Mouse (Mus musculus): ENCODE measurements at regions not wholly inside any gene's neighbourhood (a gene's known extent, or its start where the extent isn't known, plus 50 kb on each side); places are given as distances from the start of the nearest gene placed in this dataset.

DNA sequence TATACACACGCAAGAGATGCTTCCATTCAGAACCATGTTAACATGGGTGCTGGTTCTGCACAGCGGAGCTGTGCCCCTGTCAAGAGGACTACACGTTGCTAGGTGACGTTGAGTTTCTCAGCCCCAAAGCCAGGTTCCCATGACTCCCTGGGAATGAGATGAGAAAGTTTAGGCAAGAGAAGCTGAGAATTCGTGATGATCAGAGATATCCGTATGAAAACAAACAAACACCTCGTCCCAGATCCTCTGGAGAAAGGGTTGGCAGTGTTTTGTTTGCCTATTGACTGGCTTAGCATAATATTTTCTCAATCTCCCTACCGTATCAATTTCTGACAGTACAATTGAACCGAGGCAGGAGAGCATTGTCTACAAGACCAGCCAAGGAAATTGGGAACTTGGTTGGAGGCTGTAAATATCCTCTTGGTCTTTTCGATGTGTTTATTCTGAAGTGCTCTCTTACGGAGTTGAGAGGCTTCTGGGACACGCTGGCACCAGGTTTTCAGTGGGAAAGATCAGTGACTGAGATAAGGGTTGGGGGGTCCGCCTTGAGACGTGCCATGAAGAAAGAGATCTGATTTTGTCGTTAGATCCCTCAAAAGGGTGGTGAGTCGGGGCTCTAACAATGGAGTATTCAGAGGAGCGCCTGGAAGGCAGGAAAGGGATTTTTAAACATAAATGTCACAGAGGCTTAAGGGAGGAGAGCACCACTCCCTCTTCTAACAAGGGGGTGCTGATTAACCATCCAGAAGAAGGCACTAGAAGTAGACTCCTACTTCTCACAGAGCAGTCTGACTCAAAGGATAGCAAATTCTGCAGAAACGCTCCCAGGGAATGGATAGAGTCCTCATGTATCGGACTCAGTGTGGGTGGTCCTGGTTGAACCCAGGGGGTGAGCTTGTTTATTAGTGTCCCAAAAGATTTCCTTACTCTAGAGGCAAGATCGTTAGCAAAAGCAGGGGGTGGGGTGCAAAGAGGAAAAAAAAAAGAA lies 70.5 kb upstream of the Gm45716 start:
- TF ChIP-seq POLR2A (IDR thresholded peaks at IDR 0.05; ENCODE audit: borderline replicate concordance, extremely low read depth, insufficient read depth, insufficient read length, poor library complexity, severe bottlenecking) = no peak
- TF ChIP-seq CTCF (IDR thresholded peaks at IDR 0.05; ENCODE audit: borderline replicate concordance, extremely low read depth, insufficient read depth, insufficient read length) = no peak

DNA sequence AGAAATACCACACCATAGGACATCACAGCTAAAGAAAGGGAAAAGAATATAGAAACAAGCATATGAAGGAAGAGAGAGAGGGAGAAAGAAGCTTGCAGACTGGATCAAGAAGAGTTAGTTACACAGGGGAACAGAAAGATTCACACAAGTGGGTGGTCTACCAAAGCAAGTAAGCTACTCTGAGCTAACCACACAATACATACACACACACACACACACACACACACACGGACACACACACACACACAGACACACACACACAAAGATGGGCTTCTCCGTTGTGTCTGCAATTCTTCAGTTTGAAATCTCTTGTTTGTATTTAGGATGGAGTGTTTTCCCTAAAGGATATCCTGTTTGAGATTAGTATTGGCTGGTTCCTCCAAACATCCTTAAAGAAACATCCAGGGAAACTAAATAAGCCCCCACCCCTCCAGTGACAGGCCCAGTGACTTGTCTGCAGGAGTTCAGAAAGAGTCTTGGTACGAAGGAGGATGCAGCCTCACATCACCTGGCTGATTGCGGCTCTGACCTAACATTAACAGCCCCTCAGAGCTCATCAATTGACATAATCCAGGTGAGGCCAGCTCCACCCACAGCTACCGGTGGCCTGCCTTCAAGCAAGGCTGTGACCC lies 69.7 kb upstream of the Gm45716 start:
- TF ChIP-seq CTCF (IDR thresholded peaks at IDR 0.05; ENCODE audit: borderline replicate concordance, extremely low read depth, insufficient read depth, insufficient read length) (no peak), POLR2A (IDR thresholded peaks at IDR 0.05; ENCODE audit: borderline replicate concordance, extremely low read depth, insufficient read depth, insufficient read length, poor library complexity, severe bottlenecking) (no peak)

More for the DNA sequence above, 70.5 kb upstream of the Gm45716 start:
- DNase-seq (ENCODE audit: low read depth) = no peak

GRCm38 (mm10) chr11:90121902-90122301 lies 65.6 kb upstream of the Gm45716 start:
- DNase-seq (ENCODE audit: low read depth) = no peak
- TF ChIP-seq POLR2A (IDR thresholded peaks at IDR 0.05; ENCODE audit: borderline replicate concordance, extremely low read depth, insufficient read depth, insufficient read length, poor library complexity, severe bottlenecking) (no peak), CTCF (IDR thresholded peaks at IDR 0.05; ENCODE audit: borderline replicate concordance, extremely low read depth, insufficient read depth, insufficient read length) (no peak)

More for the DNA sequence above, 69.7 kb upstream of the Gm45716 start:
- no peak for DNase-seq (ENCODE audit: low read depth)

GRCm38 (mm10) chr11:90122709-90123108 lies 64.8 kb upstream of the Gm45716 start:
- TF ChIP-seq CTCF (IDR thresholded peaks at IDR 0.05; ENCODE audit: borderline replicate concordance, extremely low read depth, insufficient read depth, insufficient read length) (no peak), POLR2A (IDR thresholded peaks at IDR 0.05; ENCODE audit: borderline replicate concordance, extremely low read depth, insufficient read depth, insufficient read length, poor library complexity, severe bottlenecking) (no peak)
- no peak for DNase-seq (ENCODE audit: low read depth)

GRCm38 (mm10) chr11:90123851-90124250 lies 63.6 kb upstream of the Gm45716 start:
- no peak for TF ChIP-seq POLR2A (IDR thresholded peaks at IDR 0.05; ENCODE audit: borderline replicate concordance, extremely low read depth, insufficient read depth, insufficient read length, poor library complexity, severe bottlenecking)
- TF ChIP-seq CTCF (IDR thresholded peaks at IDR 0.05; ENCODE audit: borderline replicate concordance, extremely low read depth, insufficient read depth, insufficient read length) = no peak
- DNase-seq (ENCODE audit: low read depth) = no peak

- no peak for TF ChIP-seq POLR2A (IDR thresholded peaks at IDR 0.05; ENCODE audit: borderline replicate concordance, extremely low read depth, insufficient read depth, insufficient read length, poor library complexity, severe bottlenecking)
- no peak for TF ChIP-seq CTCF (IDR thresholded peaks at IDR 0.05; ENCODE audit: borderline replicate concordance, extremely low read depth, insufficient read depth, insufficient read length)
- DNase-seq (ENCODE audit: low read depth) = no peak
These were observed 61.2 kb upstream of the Gm45716 start for GRCm38 (mm10) chr11:90126289-90126688.

- no peak for DNase-seq (ENCODE audit: low read depth)
- no peak for TF ChIP-seq POLR2A (IDR thresholded peaks at IDR 0.05; ENCODE audit: borderline replicate concordance, extremely low read depth, insufficient read depth, insufficient read length, poor library complexity, severe bottlenecking)
- no peak for TF ChIP-seq CTCF (IDR thresholded peaks at IDR 0.05; ENCODE audit: borderline replicate concordance, extremely low read depth, insufficient read depth, insufficient read length)
These were observed 58.5 kb upstream of the Gm45716 start for GRCm38 (mm10) chr11:90128865-90129415.

- no peak for TF ChIP-seq POLR2A (IDR thresholded peaks at IDR 0.05; ENCODE audit: borderline replicate concordance, extremely low read depth, insufficient read depth, insufficient read length, poor library complexity, severe bottlenecking)
- no peak for TF ChIP-seq CTCF (IDR thresholded peaks at IDR 0.05; ENCODE audit: borderline replicate concordance, extremely low read depth, insufficient read depth, insufficient read length)
- peak; percentile 36 for DNase-seq (ENCODE audit: low read depth)
These were observed 57.5 kb upstream of the Gm45716 start for GRCm38 (mm10) chr11:90129793-90130624.

DNA sequence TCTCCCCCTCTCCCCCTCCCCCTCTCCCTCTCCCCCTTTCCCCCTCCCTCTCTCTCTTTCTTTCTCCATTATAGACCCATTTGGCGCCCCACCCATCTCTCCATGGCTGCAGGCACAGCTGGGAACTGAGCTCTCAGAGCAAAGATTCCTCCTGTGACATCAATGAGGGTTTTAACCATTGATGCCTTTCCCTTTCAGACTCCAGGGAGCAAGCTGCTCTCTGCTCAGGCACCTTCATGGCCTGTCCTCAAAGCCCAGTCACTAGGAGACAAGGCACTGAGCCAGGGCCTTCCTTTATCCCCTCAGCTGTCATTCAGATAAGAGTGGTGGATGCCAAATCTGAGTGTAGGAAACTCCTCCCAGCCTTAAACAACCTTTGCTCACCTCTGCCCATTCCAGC lies 56.8 kb upstream of the Gm45716 start:
- DNase-seq (ENCODE audit: low read depth) = peak; percentile 85
- no peak for TF ChIP-seq POLR2A (IDR thresholded peaks at IDR 0.05; ENCODE audit: borderline replicate concordance, extremely low read depth, insufficient read depth, insufficient read length, poor library complexity, severe bottlenecking)
- TF ChIP-seq CTCF (IDR thresholded peaks at IDR 0.05; ENCODE audit: borderline replicate concordance, extremely low read depth, insufficient read depth, insufficient read length) = no peak

- TF ChIP-seq POLR2A (IDR thresholded peaks at IDR 0.05; ENCODE audit: borderline replicate concordance, extremely low read depth, insufficient read depth, insufficient read length, poor library complexity, severe bottlenecking) = no peak
- no peak for TF ChIP-seq CTCF (IDR thresholded peaks at IDR 0.05; ENCODE audit: borderline replicate concordance, extremely low read depth, insufficient read depth, insufficient read length)
- DNase-seq (ENCODE audit: low read depth) = no peak
These were observed 54.9 kb upstream of the Gm45716 start for GRCm38 (mm10) chr11:90132579-90132978.
